Mouse (Mus musculus) limb, embryonic 15.5 days (tissue): Measurements from ENCODE around the gene Nos1. TPM values are rescaled to one million over a fixed set of nuclear protein-coding genes. Genes with fewer than 3 reads are reported as not detected.

Source experiments
- ATAC-seq: fragments of 200-750 bp; cut with Nextera tagmentation; 2 replicates; pipeline ENCODE4 v1.8.0; 2017; ENCODE audit warnings: low read depth, moderate TSS enrichment; ENCODE audit not compliant: insufficient number of reproducible peaks, low FRiP score, low TSS enrichment
- H3K27ac ChIP-seq: fragments of 300-500 bp; sonication (generic); 2 replicates; pipeline ENCODE4 v1.5.1; 2015; ENCODE audit warnings: moderate library complexity, mild to moderate bottlenecking, inconsistent platforms
- H3K27me3 ChIP-seq: fragments of 300-500 bp; sonication (generic); 2 replicates; pipeline ENCODE4 v1.6.1; 2015; ENCODE audit warnings: inconsistent platforms
- H3K36me3 ChIP-seq: fragments of 300-500 bp; sonication (generic); 2 replicates; pipeline ENCODE4 v1.6.1; 2015; ENCODE audit warnings: inconsistent platforms
- H3K4me1 ChIP-seq: fragments of 300-500 bp; sonication (generic); 2 replicates; pipeline ENCODE4 v1.6.1; 2015; ENCODE audit warnings: inconsistent platforms
- H3K4me2 ChIP-seq: fragments of 300-500 bp; sonication (generic); 2 replicates; pipeline ENCODE4 v1.6.1; 2015; ENCODE audit warnings: mild to moderate bottlenecking, inconsistent platforms
- H3K4me3 ChIP-seq: fragments of 300-500 bp; sonication (generic); 2 replicates; pipeline ENCODE4 v1.5.1; 2015; ENCODE audit warnings: mild to moderate bottlenecking, inconsistent platforms
- H3K9ac ChIP-seq: fragments of 300-500 bp; sonication (generic); 2 replicates; pipeline ENCODE4 v1.6.1; 2015; ENCODE audit warnings: inconsistent platforms
- H3K9me3 ChIP-seq: fragments of 300-500 bp; sonication (generic); 2 replicates; pipeline ENCODE4 v1.6.1; 2016; ENCODE audit warnings: inconsistent platforms
- WGBS: fragments of 180-500 bp; shearing (Covaris S2); methylation state at CpG from one replicate; pipeline ENCODE4 v1.1.7; 2015; 5-methylcytosine and 5-hydroxymethylcytosine counted together
- polyA plus RNA-seq: library from polyadenylated mRNA; unstranded; fragments of >200 nt; fragmentation: Nextera tagmentation; extraction: Ambion mirVana; gene quantifications from 2 replicates; pipeline ENCODE4 v1.2.1, GENCODE M21; 2015

Nos1 gene
- polyA plus RNA-seq, 1 experiment from 2014 or later = 1.2 TPM

DNA sequence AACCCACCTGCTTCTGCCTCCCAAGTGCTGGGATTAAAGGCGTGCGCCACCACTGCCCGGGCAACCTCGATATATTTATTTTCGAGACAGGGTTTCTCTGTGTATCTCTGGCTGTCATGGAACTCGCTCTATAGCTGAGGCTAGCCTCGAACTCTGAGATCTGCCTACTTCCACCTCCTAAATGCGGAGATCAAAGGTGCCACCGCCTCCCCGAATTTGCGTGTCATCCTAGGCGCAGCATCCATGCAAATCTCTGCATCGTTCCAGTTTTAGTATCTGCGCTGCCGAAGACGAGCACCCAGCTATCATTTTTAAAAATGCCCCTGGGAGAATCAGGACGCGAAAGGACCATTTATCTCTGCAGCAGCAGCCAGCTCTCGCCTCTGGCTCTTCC lies 195.4 kb downstream of the Nos1 start:
- Histone ChIP-seq H3K4me1 (peaks cover 23% of the 10 kb centered on the region), H3K4me3 (peak overlapping the region; percentile 100), H3K9ac (0 out of 2 replicates have a peak overlapping the region, but pooled peaks have one; percentile 2), H3K27me3 (no peaks in the 10 kb centered on the region), H3K27ac (no peak overlapping the region), H3K36me3 (peaks cover 17% of the 10 kb centered on the region), H3K9me3 (no peaks in the 10 kb centered on the region), H3K4me2 (peak overlapping the region; percentile 68)
- WGBS = 21% methylated on average over 19 of the region's 19 CpGs
- no peak for ATAC-seq

DNA sequence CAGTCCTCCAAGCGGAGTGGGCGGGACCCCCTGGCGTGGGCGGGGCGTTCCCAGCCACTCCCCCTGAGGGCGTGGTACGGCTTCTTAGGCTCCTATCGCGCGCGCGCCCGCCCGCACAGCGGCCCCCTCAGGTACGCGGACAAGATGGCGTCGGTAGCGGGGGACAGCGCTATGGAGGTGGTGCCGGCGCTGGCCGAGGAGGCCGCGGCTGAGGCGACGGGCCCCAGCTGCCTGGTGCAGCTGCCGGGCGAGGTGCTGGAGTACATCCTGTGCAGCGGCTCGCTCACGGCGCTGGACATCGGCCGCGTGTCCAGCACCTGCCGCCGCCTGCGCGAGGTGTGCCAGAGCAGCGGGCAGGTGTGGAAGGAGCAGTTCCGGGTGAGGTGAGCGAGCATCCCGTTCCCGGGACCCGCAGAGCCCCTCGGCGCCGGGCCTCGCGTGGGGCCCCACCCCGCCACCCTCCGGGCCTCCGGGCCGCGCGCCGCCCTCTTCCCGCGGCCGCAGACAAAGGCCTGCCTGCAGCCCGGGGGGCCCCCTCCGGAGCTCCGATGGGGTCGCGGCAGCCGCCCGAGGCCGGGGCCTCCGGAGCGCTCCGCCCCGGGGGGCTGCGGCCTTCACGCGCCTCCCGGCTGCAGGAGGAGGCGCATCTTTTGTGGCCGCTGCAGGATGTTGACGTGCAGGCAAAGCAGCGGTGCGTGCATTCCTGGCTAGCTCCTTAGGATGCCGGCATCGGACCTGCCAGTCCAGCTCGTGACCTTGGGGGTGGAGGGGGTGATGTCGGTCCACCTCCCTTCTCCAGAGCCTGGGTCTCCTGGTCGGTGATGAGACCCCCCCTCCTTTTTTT lies 196.0 kb downstream of the Nos1 start, which contains the start of gene Fbxo21:
Fbxo21 (plus strand) TSS at position 74 of the 844 bp plus-strand sequence.
- H3K27me3 ChIP-seq = no peaks in the 10 kb centered on the region

DNA sequence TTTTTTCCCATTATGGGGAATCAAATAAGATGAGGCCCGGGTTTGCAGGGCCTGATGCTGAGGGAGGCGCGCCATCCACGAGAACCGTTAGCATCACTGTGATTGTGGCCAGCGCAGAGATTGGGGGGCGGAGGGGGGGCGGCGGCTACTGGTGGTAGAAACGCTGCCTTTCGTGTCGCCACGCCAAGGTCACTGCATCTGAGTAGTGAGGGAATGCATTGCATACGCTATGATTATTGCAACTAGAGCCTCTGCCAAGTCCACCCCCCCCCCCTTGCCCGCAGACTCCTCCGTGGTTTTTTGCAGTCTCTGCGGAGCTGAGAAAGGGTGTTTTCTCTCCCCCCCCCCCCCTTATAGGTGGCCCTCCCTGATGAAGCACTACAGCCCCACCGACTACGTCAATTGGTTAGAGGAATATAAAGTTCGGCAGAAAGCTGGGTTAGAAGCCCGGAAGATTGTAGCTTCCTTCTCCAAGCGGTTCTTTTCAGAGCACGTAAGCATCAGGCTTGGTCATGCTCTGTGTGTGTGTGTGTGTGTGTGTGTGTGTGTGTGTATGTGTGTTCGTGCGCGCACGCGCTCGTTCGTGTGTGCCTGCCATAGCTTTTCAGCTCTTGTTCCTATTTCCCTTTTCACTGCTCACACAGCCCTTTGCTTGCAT lies 196.8 kb downstream of the Nos1 start:
- WGBS = 12% methylated on average over 29 of the region's 30 CpGs
- no peaks in the 10 kb centered on the region for H3K9me3 ChIP-seq
- H3K36me3 ChIP-seq = peaks cover 30% of the 10 kb centered on the region
- H3K27ac ChIP-seq = no peak overlapping the region
- peak overlapping the region; percentile 100 for H3K4me3 ChIP-seq
- peak overlapping the region; percentile 81 for H3K9ac ChIP-seq
- H3K27me3 ChIP-seq = no peaks in the 10 kb centered on the region
- peaks cover 23% of the 10 kb centered on the region for H3K4me1 ChIP-seq
- peak overlapping the region; percentile 68 for H3K4me2 ChIP-seq
- ATAC-seq = no peak

More for the DNA sequence above, 196.0 kb downstream of the Nos1 start, which contains the start of gene Fbxo21:
- Histone ChIP-seq H3K4me2 (peak within 1 kb of the TSS; percentile 68), H3K9ac (peak within 1 kb of the TSS; percentile 81), H3K4me1 (peaks cover 23% of the 10 kb centered on the region), H3K27ac (peak within 1 kb of the TSS; percentile 77), H3K9me3 (no peaks in the 10 kb centered on the region), H3K36me3 (peaks cover 22% of the 10 kb centered on the region), H3K4me3 (peak within 1 kb of the TSS; percentile 100)
- under 1% methylated on average over 83 of the region's 88 CpGs for WGBS
- peak; percentile 85 for ATAC-seq

DNA sequence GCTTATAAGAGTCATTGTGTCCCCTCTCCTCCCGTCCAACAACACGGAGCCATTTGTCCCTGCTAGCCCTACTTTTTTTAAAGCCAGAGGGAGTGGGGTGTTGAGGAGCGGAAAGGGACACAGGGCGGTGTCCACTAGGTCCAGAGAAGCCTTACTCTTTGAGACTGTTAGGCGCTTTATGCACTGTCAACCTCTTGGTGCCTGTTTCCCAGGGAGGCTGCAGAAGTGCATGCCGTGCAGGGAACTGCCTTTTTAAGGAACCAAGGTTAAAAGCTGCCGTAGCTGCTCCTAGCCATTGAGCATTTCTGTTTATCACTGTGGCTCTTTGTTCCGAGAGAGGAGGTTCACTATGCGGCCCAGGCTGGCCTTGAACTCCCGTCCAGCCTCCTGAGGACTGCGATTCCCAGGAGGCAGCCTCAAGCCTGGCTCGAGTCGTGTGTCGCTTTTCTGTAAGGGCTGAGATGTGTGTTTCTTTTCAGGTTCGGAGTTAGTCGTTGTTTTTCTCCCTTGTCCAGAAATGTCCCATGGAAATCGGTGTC lies 197.4 kb downstream of the Nos1 start:
- Histone ChIP-seq H3K4me2 (peak overlapping the region; percentile 68), H3K27ac (0 out of 2 replicates have a peak overlapping the region, but pooled peaks have one; percentile 38), H3K27me3 (no peaks in the 10 kb centered on the region), H3K4me3 (peak overlapping the region; percentile 100), H3K9ac (peak overlapping the region; percentile 10; the same call in 1 of the 2 replicates), H3K9me3 (no peaks in the 10 kb centered on the region), H3K4me1 (peaks cover 23% of the 10 kb centered on the region), H3K36me3 (peaks cover 36% of the 10 kb centered on the region)
- 53% methylated on average over 17 of the region's 17 CpGs for WGBS
- ATAC-seq = no peak

DNA sequence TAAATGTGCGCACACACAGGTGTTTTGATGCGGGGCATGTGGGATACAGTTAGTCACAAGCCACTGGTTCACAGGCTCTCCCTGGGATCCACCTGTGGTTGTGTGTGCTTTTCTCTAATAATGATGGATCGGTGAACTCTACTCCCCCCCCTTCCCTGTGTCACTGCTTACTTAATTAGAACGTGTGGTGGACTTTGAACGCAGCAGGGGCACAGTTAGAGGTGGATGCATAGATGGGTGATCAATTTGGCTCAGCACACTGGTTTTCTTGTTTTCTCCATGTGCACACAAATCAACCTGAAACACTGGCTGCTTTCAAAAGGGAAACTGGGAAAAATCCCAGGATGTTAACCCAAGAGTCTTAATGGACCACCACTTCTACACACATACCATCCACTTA lies 198.2 kb downstream of the Nos1 start:
- Histone ChIP-seq H3K4me3 (no peak overlapping the region), H3K36me3 (peaks cover 44% of the 10 kb centered on the region), H3K9ac (no peak overlapping the region), H3K9me3 (no peaks in the 10 kb centered on the region), H3K27ac (no peak overlapping the region), H3K27me3 (no peaks in the 10 kb centered on the region), H3K4me2 (no peak overlapping the region), H3K4me1 (peaks cover 23% of the 10 kb centered on the region)
- WGBS = 66% methylated on average over 5 of the region's 5 CpGs
- no peak for ATAC-seq

- Histone ChIP-seq H3K36me3 (peaks cover 60% of the 10 kb centered on the region), H3K4me1 (peaks cover 23% of the 10 kb centered on the region), H3K4me3 (no peak overlapping the region), H3K9ac (no peak overlapping the region), H3K9me3 (no peaks in the 10 kb centered on the region), H3K27ac (no peak overlapping the region), H3K4me2 (no peak overlapping the region), H3K27me3 (no peaks in the 10 kb centered on the region)
- ATAC-seq = no peak
- WGBS = 91% methylated on average over 8 of the region's 8 CpGs
Observed at GRCm38 (mm10) chr5:117980921-117981320, 200.1 kb downstream of the Nos1 start.

DNA sequence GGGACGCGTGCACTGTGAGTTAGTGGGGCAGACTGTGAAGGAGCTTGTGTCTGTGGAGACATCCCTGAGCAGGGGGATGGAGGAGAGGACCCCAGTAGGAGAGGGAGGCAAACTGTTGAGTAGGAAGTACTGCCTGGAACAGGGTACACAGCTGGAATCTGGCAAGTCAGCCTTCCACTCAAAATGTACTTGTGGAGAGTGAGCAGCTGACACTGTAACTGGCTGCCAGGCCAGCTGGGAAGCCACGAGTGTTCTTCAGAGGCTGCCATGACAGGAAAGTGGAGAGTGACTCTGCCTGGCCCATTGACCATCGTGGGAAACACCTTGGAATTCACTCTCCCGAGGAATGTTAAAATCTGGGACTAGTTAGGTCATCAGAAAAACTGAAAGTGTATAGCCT lies 201.1 kb downstream of the Nos1 start:
- Histone ChIP-seq H3K4me3 (no peak overlapping the region), H3K9me3 (no peaks in the 10 kb centered on the region), H3K9ac (no peak overlapping the region), H3K27me3 (no peaks in the 10 kb centered on the region), H3K4me2 (no peak overlapping the region), H3K4me1 (peaks cover 19% of the 10 kb centered on the region), H3K36me3 (peaks cover 70% of the 10 kb centered on the region), H3K27ac (no peak overlapping the region)
- WGBS = 79% methylated on average over 5 of the region's 5 CpGs
- ATAC-seq = no peak

DNA sequence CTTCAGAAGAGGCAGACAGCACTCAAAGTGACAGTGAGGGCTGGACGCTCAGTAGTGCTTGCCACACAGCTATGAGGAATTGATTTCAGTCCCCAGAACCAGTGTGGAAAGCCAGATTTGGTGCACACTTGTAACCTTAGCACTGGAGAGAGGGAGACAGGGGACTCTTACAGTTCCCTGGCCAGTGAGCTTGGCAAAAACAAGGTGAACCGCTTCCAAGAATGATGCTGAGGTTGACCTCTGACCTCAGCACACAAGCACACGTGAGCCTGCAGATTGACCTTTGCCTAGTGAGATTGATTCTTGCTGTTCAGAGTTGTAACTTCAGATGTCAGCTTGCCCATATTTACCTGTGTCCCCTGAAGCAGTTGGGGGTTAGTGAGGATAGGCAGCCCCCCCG lies 205.5 kb downstream of the Nos1 start:
- Histone ChIP-seq H3K4me1 (no peaks in the 10 kb centered on the region), H3K9me3 (no peaks in the 10 kb centered on the region), H3K27ac (no peak overlapping the region), H3K36me3 (peaks cover 95% of the 10 kb centered on the region), H3K27me3 (no peaks in the 10 kb centered on the region), H3K4me2 (no peak overlapping the region), H3K9ac (no peak overlapping the region), H3K4me3 (no peak overlapping the region)
- no peak for ATAC-seq
- WGBS = 60% methylated on average over 4 of the region's 4 CpGs

DNA sequence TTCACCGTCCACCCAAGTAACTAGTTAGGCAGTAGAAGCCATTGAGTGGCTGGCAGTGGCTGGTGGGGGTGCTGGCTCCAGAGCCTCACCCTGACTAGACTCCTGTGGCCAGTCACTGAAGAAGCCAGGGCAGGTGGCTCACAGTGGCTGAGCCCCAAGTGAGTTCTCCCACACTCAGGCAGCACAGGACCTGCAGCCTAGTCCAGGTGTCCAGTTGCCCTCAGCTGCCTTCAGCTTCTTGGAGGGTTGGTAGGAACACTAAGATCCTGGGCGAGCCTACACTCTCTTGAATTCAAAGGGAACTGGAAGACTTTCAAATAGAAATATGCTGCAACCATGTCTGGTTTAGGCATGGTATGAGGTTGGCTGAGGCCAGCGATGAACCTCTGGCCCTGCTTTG lies 207.1 kb downstream of the Nos1 start:
- no peak overlapping the region for H3K27ac ChIP-seq
- WGBS = 91% methylated on average over 3 of the region's 3 CpGs

DNA sequence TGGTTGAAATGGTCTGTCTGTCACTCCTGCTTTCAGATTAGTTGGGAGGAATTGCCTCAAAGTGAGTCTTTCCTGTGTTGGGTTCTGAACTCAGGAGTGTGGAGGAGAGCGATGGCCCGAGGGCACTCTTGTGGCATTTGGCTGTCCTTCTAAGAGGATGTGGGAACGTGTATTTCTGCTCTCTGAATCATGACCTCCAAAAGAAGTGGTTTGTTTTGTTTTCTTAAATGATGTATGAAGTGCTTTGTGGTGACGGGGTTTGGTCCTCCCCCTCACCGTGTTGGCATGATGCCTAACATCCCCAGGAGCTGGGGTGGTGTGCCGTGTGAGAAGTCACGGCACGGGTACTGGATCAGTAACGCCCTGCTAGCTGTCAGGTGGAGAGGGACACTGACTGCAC lies 207.5 kb downstream of the Nos1 start:
- H3K36me3 ChIP-seq = peaks cover 95% of the 10 kb centered on the region
- no peak overlapping the region for H3K9ac ChIP-seq
- H3K27ac ChIP-seq = no peak overlapping the region
- H3K4me3 ChIP-seq = no peak overlapping the region
- H3K4me2 ChIP-seq = no peak overlapping the region
- no peaks in the 10 kb centered on the region for H3K27me3 ChIP-seq
- WGBS = 72% methylated on average over 9 of the region's 9 CpGs
- no peaks in the 10 kb centered on the region for H3K4me1 ChIP-seq
- H3K9me3 ChIP-seq = no peaks in the 10 kb centered on the region
- no peak for ATAC-seq

More for the DNA sequence above, 207.1 kb downstream of the Nos1 start:
- no peak overlapping the region for H3K4me3 ChIP-seq
- H3K4me2 ChIP-seq = no peak overlapping the region
- ATAC-seq = no peak
- H3K36me3 ChIP-seq = peaks cover 97% of the 10 kb centered on the region
- no peaks in the 10 kb centered on the region for H3K27me3 ChIP-seq
- no peaks in the 10 kb centered on the region for H3K4me1 ChIP-seq
- no peak overlapping the region for H3K9ac ChIP-seq
- no peaks in the 10 kb centered on the region for H3K9me3 ChIP-seq

DNA sequence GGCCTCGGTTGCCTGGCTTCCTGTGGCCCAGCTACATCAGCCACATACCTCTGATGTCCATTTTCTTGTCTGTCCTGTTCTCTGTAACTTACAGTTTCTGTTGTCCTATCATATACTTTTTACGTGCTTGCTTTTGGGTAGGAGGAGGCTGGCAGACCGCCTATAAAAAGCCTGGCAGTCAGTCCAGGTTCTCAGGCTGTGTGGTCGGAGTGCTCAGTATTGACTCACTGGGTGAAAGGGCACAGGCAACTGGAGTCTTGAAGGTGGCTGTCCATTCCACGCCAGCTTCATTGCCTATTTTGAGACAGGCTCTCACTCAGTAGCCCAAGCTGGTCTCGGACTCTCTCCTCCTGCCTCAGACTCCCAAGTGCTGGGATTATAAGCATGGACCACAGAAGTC lies 208.9 kb downstream of the Nos1 start:
- Histone ChIP-seq H3K9me3 (no peaks in the 10 kb centered on the region), H3K4me3 (no peak overlapping the region), H3K9ac (no peak overlapping the region), H3K4me1 (no peaks in the 10 kb centered on the region), H3K36me3 (peaks cover 96% of the 10 kb centered on the region), H3K27ac (no peak overlapping the region), H3K27me3 (no peaks in the 10 kb centered on the region), H3K4me2 (no peak overlapping the region)
- no peak for ATAC-seq
- 78% methylated on average over 6 of the region's 6 CpGs for whole genome bisulfite sequencing

GRCm38 (mm10) chr5:117990957-117991356 lies 210.1 kb downstream of the Nos1 start:
- Histone ChIP-seq H3K36me3 (peaks cover 96% of the 10 kb centered on the region), H3K9ac (no peak overlapping the region), H3K4me2 (no peak overlapping the region), H3K27me3 (no peaks in the 10 kb centered on the region), H3K27ac (no peak overlapping the region), H3K9me3 (no peaks in the 10 kb centered on the region), H3K4me3 (no peak overlapping the region), H3K4me1 (no peaks in the 10 kb centered on the region)
- 87% methylated on average over 3 of the region's 3 CpGs for WGBS
- no peak for ATAC-seq
